Mouse (Mus musculus): ENCODE results near the gene Sik2. TPM values are rescaled to one million over a fixed set of nuclear protein-coding genes. Genes with fewer than 3 reads are reported as not detected.

The Sik2 gene
- total and polyA plus RNA-seq, 3 experiments: 1.9 to 8.2 (median 6.0) TPM

DNA sequence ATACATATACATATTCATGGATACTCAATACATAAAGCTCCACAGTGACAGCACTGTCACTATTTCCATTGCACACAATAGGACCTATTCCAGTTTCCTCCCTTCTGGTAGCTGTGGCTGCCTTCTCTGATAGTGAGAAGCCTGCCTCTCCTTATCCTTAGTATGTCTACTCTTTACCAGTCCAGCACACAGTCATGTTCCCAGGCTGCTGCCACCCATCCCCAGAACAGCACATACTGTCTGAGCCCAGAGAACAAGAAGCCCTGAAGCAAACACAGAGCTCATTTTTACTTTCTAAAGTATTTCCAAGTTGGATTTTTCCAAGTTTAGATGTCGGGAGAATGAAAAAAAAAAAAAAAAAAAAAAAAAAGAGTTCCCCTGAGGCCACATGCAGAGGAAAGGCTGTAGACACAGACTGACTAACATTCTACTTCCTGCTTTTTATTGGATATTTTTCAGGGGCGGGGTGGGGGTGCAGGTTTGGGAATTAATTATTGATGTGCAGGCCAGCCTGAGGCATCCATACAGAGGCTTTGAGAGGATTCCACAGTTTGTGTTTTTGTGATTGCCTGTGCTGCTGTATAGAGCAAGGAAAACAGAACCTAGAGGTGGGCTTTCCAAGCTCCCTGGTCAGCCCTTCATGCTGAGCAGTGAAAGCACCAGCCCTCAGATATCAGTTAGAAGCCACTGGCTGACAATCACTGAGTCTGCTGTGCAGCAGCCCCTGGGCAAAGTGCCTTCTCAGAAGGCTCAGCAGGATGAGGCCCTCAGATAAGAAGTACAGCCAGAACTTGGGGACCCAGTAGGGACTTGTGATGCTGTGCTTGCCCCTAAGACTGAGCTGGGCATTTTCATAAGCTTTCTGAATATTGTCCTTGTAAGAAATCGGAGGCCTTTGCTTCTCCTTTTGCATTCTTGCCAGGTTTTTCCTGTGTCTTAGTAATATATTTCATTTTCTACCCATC lies 47.8 kb upstream of the Sik2 start:
- dilution Hi-C loops (cut with MboI; ENCODE audit: extremely low pct_ligation_motif_present, extremely low pct_unique_long_range_greater_than_20kb, low sequenced_read_pairs): no loop called here

DNA sequence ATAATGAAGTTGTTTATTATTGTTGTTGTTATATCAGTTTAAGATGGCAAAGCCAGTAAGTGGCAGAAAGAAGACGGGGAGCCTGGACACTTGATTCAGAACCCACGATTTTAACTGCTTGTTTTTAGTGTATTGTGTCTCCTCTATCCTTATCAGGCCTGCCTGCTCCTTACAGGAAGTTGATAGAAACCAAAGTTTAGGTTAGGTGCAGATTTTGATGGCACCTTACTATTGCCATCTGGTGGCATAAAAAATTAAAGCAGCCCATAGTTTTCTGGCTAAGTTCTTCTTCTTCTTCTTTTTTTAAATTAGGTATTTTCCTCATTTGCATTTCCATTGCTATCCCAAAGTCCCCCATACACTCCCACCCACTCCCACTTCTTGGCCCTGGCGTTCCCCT lies 43.3 kb upstream of the Sik2 start:
- no peaks in the 10 kb centered on the region for H3K27me3 ChIP-seq (replicated peaks)
- no peak overlapping the region for H3K4me3 ChIP-seq (replicated peaks in 1 of 3; ENCODE audit: low read depth in 2 of 3, low read length in 2 of 3, poor library complexity in 1 of 3)
- H3K4me2 ChIP-seq (ENCODE audit: insufficient read depth, low read depth, poor library complexity, severe bottlenecking): 0 out of 2 replicates have a peak overlapping the region, but pooled peaks have one; percentile 36
- no peaks in the 10 kb centered on the region for H3K36me3 ChIP-seq (replicated peaks in 1 of 2; ENCODE audit: control insufficient read depth in 1 of 2, insufficient read depth in 1 of 2, low read length in 1 of 2)
- no peaks in the 10 kb centered on the region for H3K9me3 ChIP-seq (replicated peaks; ENCODE audit: low read length)
- dilution Hi-C loops (cut with MboI; ENCODE audit: extremely low pct_ligation_motif_present, extremely low pct_unique_long_range_greater_than_20kb, low sequenced_read_pairs) (no loop called here), in situ Hi-C loops (cut with MboI; ENCODE audit: low pct_ligation_motif_present, low pct_unique_long_range_greater_than_20kb, low sequenced_read_pairs) (no loop called here)
- no peaks in the 10 kb centered on the region for H3K79me2 ChIP-seq (replicated peaks; ENCODE audit: control insufficient read depth, extremely low read depth, insufficient read depth, poor library complexity, severe bottlenecking)
- peaks cover 0 to 5% of the 10 kb centered on the region in 2 experiments; a peak in 2 of 4 replicates for H3K4me1 ChIP-seq (ENCODE audit: control insufficient read depth in 1 of 2, insufficient read depth in 2 of 2)
- peak; percentile 53 for DNase-seq (ENCODE audit: extremely low read depth)
- H3K9ac ChIP-seq (ENCODE audit: insufficient read depth, low read depth): no peak overlapping the region
- H3K27ac ChIP-seq (ENCODE audit: insufficient read depth, low read depth): no peak overlapping the region
- no peak for TF ChIP-seq ZC3H11A (IDR thresholded peaks at IDR 0.05; ENCODE audit: low read depth, low read length)
- no peak for TF ChIP-seq MAFK (IDR thresholded peaks at IDR 0.05; ENCODE audit: insufficient replicate concordance, low read length)
- no peak for TF ChIP-seq ZNF384 (IDR thresholded peaks at IDR 0.05; ENCODE audit: low read depth, low read length)
- no peak for TF ChIP-seq ETS1 (conservative IDR thresholded peaks at IDR 0.05; ENCODE audit: low read depth, low read length)
- TF ChIP-seq PAX5 (IDR thresholded peaks at IDR 0.05; ENCODE audit: low read length): no peak
- no peak for TF ChIP-seq CHD2 (IDR thresholded peaks at IDR 0.05; ENCODE audit: low read length)
- TF ChIP-seq SIN3A (IDR thresholded peaks at IDR 0.05; ENCODE audit: low read length): peak; percentile 41; the same call in 1 of the 2 replicates
- TF ChIP-seq SMC3 (IDR thresholded peaks at IDR 0.05; ENCODE audit: low read depth, low read length): peak; percentile 84
- no peak for TF ChIP-seq JUND (conservative IDR thresholded peaks at IDR 0.05; ENCODE audit: low read depth, low read length)
- TF ChIP-seq MAX (IDR thresholded peaks at IDR 0.05; ENCODE audit: low read length): no peak
- TF ChIP-seq UBTF (IDR thresholded peaks at IDR 0.05; ENCODE audit: low read depth, low read length): no peak
- TF ChIP-seq JUN (IDR thresholded peaks at IDR 0.05; ENCODE audit: insufficient read depth, low read depth, low read length): no peak
- no peak for TF ChIP-seq NRF1 (IDR thresholded peaks at IDR 0.05; ENCODE audit: low read depth, low read length)
- no peak for TF ChIP-seq USF2 (conservative IDR thresholded peaks at IDR 0.05; ENCODE audit: low read depth, low read length)
- TF ChIP-seq HCFC1 (IDR thresholded peaks at IDR 0.05; ENCODE audit: low read depth, low read length): no peak
- no peak for TF ChIP-seq KAT2A (IDR thresholded peaks at IDR 0.05; ENCODE audit: insufficient replicate concordance, low read length)
- TF ChIP-seq MXI1 (IDR thresholded peaks at IDR 0.05; ENCODE audit: low read depth, low read length): no peak
- TF ChIP-seq ZMIZ1 (IDR thresholded peaks at IDR 0.05; ENCODE audit: low read depth, low read length): no peak
- TF ChIP-seq GABPA (IDR thresholded peaks at IDR 0.05; ENCODE audit: insufficient replicate concordance, low read depth, low read length): no peak
- TF ChIP-seq MEF2A (IDR thresholded peaks at IDR 0.05; ENCODE audit: borderline replicate concordance, low read depth, low read length): no peak
- TF ChIP-seq RAD21 (IDR thresholded peaks at IDR 0.05; ENCODE audit: low read depth, low read length): peak; percentile 84
- TF ChIP-seq POLR2AphosphoS2 (IDR thresholded peaks at IDR 0.05; ENCODE audit: low read depth, low read length): no peak
- no peak for TF ChIP-seq BHLHE40 (IDR thresholded peaks at IDR 0.05; ENCODE audit: low read depth, low read length)
- TF ChIP-seq MAZ (IDR thresholded peaks at IDR 0.05; ENCODE audit: low read depth, low read length): no peak
- no peak for TF ChIP-seq NELFE (IDR thresholded peaks at IDR 0.05; ENCODE audit: low read depth, low read length)
- no peak for TF ChIP-seq USF1 (IDR thresholded peaks at IDR 0.05; ENCODE audit: low read depth, low read length)
- peak; percentile 4 to 80; a peak in 3 of 4 replicates for TF ChIP-seq CTCF (conservative IDR thresholded peaks at IDR 0.05 in 1 of 2, IDR thresholded peaks at IDR 0.05 in 1 of 2; ENCODE audit: low read depth in 2 of 2, low read length in 2 of 2)
- no peak for TF ChIP-seq MYC (IDR thresholded peaks at IDR 0.05; ENCODE audit: low read depth, low read length)
- TF ChIP-seq TCF12 (IDR thresholded peaks at IDR 0.05; ENCODE audit: low read depth, low read length): no peak
- no peak for TF ChIP-seq ZKSCAN1 (IDR thresholded peaks at IDR 0.05; ENCODE audit: borderline replicate concordance, low read depth, low read length)
- TF ChIP-seq EP300 (IDR thresholded peaks at IDR 0.05; ENCODE audit: low read length): no peak

More for the DNA sequence above, 47.8 kb upstream of the Sik2 start:
- Histone ChIP-seq H3K27ac (ENCODE audit: insufficient read depth, low read depth) (no peak overlapping the region), H3K36me3 (replicated peaks in 1 of 2; ENCODE audit: control insufficient read depth in 1 of 2, insufficient read depth in 1 of 2, low read length in 1 of 2) (no peaks in the 10 kb centered on the region), H3K4me1 (ENCODE audit: control insufficient read depth in 1 of 2, insufficient read depth in 2 of 2) (peaks cover 0 to 5% of the 10 kb centered on the region in 2 experiments; a peak in 2 of 4 replicates), H3K27me3 (replicated peaks) (no peaks in the 10 kb centered on the region), H3K9me3 (replicated peaks; ENCODE audit: low read length) (no peaks in the 10 kb centered on the region), H3K4me3 (replicated peaks in 1 of 3; ENCODE audit: low read depth in 2 of 3, low read length in 2 of 3, poor library complexity in 1 of 3) (no peak overlapping the region), H3K79me2 (replicated peaks; ENCODE audit: control insufficient read depth, extremely low read depth, insufficient read depth, poor library complexity, severe bottlenecking) (no peaks in the 10 kb centered on the region), H3K4me2 (ENCODE audit: insufficient read depth, low read depth, poor library complexity, severe bottlenecking) (no peak overlapping the region), H3K9ac (ENCODE audit: insufficient read depth, low read depth) (no peak overlapping the region)
- in situ Hi-C loops (cut with MboI; ENCODE audit: low pct_ligation_motif_present, low pct_unique_long_range_greater_than_20kb, low sequenced_read_pairs): no loop called here
- TF ChIP-seq EP300 (IDR thresholded peaks at IDR 0.05; ENCODE audit: low read length) (no peak), ZNF384 (IDR thresholded peaks at IDR 0.05; ENCODE audit: low read depth, low read length) (peak; percentile 43; the same call in 1 of the 2 replicates)
- DNase-seq (ENCODE audit: extremely low read depth): no peak
